Mouse (Mus musculus) liver, embryonic 11.5 days (tissue): ENCODE data around the gene Axin2. TPM values are rescaled to one million over a fixed set of nuclear protein-coding genes. Genes with fewer than 3 reads are reported as not detected.

Experiments
- ATAC-seq: fragments of 200-750 bp; cut with Nextera tagmentation; replicated peaks from 2 replicates; pipeline ENCODE4 v1.8.0; 2017; ENCODE audit warnings: moderate number of reproducible peaks, mild to moderate bottlenecking, moderate TSS enrichment, moderate library complexity; ENCODE audit not compliant: low FRiP score
- DNase-seq: peaks from one replicate; pipeline ENCODE4 v3.0.0-alpha.2; 2017; ENCODE audit warnings: low spot score
- H3K27ac ChIP-seq: fragments of 300-500 bp; sonication (generic); 2 replicates; pipeline ENCODE4 v1.5.1; 2014; ENCODE audit warnings: mild to moderate bottlenecking, low read depth, low read length, control low read depth
- H3K27me3 ChIP-seq: fragments of 300-500 bp; sonication (generic); replicated peaks from 2 replicates; pipeline ENCODE4 v1.6.1; 2014; ENCODE audit warnings: low read length, mixed read lengths; ENCODE audit not compliant: control insufficient read depth, insufficient read depth
- H3K36me3 ChIP-seq: fragments of 300-500 bp; sonication (generic); 2 replicates; pipeline ENCODE4 v1.6.1; 2014; ENCODE audit warnings: mild to moderate bottlenecking, low read length, moderate library complexity, mixed read lengths; ENCODE audit not compliant: control insufficient read depth, insufficient read depth
- H3K4me1 ChIP-seq: fragments of 300-500 bp; sonication (generic); replicated peaks from 2 replicates; pipeline ENCODE4 v1.6.1; 2014; ENCODE audit warnings: low read length, mixed read lengths; ENCODE audit not compliant: control insufficient read depth, insufficient read depth
- H3K4me2 ChIP-seq: fragments of 300-500 bp; sonication (generic); 2 replicates; pipeline ENCODE4 v1.6.1; 2014; ENCODE audit warnings: mild to moderate bottlenecking, control low read depth, moderate library complexity
- H3K4me3 ChIP-seq: fragments of 300-500 bp; sonication (generic); 2 replicates; pipeline ENCODE4 v1.5.1; 2014; ENCODE audit warnings: low read depth, low read length, control low read depth
- H3K9ac ChIP-seq: fragments of 300-500 bp; sonication (generic); 2 replicates; pipeline ENCODE4 v1.6.1; 2014; ENCODE audit warnings: low read depth, low read length, control low read depth
- H3K9me3 ChIP-seq: fragments of 300-500 bp; sonication (generic); 2 replicates; pipeline ENCODE4 v1.6.1; 2016; ENCODE audit warnings: low read length, inconsistent platforms, mixed read lengths; ENCODE audit not compliant: control insufficient read depth
- WGBS: fragments of 180-500 bp; shearing (Covaris S2); extraction: QIAGEN DNeasy Blood & Tissue Kit; methylation state at CpG from one replicate; pipeline ENCODE4 v1.1.7; 2014; 5-methylcytosine and 5-hydroxymethylcytosine counted together
- polyA plus RNA-seq: library from polyadenylated mRNA; unstranded; fragments of >200 nt; fragmentation: Nextera tagmentation; extraction: Ambion mirVana; gene quantifications from 2 replicates; pipeline ENCODE4 v1.2.1, GENCODE M21; 2014

The Axin2 gene
- polyA plus RNA-seq, 1 experiment from 2014 or later = 2.3 TPM

DNA sequence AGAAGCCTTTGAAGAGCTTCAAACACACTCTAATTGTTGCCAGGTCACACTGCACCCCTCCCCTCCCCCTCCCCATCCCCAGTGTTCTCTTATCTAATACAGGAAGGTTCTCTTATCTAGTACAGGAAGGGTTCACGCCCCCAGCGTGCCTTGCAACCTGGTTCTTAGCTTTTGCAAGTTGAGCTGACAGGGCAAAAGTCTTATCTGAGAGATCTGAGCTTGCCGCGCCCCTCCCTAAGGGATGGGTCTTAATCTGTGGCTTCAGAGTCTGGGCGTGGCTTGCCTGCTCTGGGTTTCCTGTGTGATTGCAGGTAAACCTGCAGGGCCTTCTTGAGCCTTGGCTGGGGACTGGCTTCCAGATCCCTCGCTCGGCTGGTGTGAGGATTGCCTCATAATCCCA, 9.2 kb upstream of the Axin2 start:
- Histone ChIP-seq H3K9ac (no peak overlapping the region), H3K4me3 (no peak overlapping the region), H3K27ac (no peak overlapping the region), H3K27me3 (peaks cover 22% of the 10 kb centered on the region), H3K4me1 (peaks cover 10% of the 10 kb centered on the region), H3K4me2 (peak overlapping the region; percentile 54), H3K9me3 (no peaks in the 10 kb centered on the region), H3K36me3 (no peaks in the 10 kb centered on the region)
- DNase-seq (no peak), ATAC-seq (peak; percentile 43; the same call in 1 of the 2 replicates)
- 9% methylated on average over 7 of the region's 7 CpGs for WGBS

DNA sequence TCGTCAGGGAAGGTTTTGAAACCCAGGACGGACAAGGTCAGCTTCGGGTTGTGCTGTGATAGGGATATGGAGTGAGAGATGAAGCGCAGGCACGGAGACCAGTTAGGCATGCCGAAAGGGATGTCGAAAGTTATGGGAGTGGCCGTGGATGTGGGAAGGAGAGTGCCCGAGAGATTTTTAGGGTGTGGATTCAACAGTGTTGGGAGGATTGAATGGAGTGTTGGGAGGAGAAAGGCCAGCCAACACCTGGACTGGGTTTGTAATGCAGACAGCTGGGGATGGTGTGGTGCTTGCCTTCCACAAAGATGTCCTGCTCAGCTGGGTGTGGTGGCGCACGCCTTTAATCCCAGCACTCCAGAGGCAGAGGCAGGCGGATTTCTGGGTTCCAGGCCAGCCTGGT, 8.0 kb upstream of the Axin2 start:
- peaks cover 10% of the 10 kb centered on the region for H3K4me1 ChIP-seq
- no peak for DNase-seq

DNA sequence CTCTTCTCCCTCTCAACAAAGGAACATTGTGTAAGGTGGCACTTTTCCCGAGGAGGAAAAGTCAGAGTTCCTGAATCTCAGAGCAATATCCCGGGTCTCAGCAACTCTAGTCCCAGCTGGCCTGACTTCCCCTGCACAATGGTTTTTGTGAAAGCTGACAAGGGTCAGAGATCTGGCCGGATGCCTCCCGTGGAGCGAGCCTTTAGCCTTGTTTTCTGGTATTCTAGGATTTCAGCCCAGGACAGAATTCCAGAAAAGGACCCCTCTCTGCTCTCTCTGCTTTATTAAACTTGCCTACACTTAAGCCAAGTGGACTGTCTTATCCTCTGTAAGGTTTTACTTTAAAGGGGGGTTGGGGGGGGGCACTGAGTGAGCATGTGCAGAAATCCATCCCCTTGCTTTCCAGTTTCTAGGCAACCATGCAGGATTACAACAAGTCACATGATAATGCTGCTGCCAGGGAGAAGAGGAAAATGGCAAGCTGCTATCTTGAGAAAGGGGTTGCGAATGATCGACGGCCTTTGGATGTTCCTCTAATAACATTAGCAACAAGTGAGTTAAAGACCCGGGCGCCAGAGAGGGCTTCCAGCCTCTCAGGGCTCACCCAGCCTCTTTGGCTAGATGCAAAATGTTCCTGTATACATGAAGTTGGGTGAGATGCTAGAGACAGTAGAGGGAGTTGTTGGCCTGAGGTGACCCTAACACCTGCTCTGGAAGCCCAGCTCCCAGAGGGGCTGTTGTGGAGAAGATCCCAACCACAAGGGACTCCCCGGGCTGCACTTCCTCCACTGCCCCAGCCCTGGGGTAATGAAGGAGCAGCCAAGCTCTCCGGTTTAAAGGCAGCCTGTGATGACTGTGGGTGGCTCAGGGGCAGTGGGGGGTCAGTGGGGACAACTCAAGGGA, 2.5 kb upstream of the Axin2 start:
- no peaks in the 10 kb centered on the region for H3K4me1 ChIP-seq
- no peaks in the 10 kb centered on the region for H3K9me3 ChIP-seq
- no peak for ATAC-seq
- H3K9ac ChIP-seq = no peak overlapping the region
- no peak for DNase-seq
- WGBS = 36% methylated on average over 12 of the region's 12 CpGs
- H3K4me2 ChIP-seq = no peak overlapping the region
- H3K36me3 ChIP-seq = no peaks in the 10 kb centered on the region
- peaks cover 35% of the 10 kb centered on the region for H3K27me3 ChIP-seq
- no peak overlapping the region for H3K4me3 ChIP-seq
- H3K27ac ChIP-seq = no peak overlapping the region

More for the DNA sequence above, 8.0 kb upstream of the Axin2 start:
- no peak for ATAC-seq
- Histone ChIP-seq H3K27me3 (peaks cover 16% of the 10 kb centered on the region), H3K27ac (no peak overlapping the region), H3K9me3 (no peaks in the 10 kb centered on the region), H3K4me3 (no peak overlapping the region), H3K4me2 (no peak overlapping the region), H3K9ac (no peak overlapping the region), H3K36me3 (no peaks in the 10 kb centered on the region)
- 86% methylated on average over 12 of the region's 12 CpGs for WGBS

DNA sequence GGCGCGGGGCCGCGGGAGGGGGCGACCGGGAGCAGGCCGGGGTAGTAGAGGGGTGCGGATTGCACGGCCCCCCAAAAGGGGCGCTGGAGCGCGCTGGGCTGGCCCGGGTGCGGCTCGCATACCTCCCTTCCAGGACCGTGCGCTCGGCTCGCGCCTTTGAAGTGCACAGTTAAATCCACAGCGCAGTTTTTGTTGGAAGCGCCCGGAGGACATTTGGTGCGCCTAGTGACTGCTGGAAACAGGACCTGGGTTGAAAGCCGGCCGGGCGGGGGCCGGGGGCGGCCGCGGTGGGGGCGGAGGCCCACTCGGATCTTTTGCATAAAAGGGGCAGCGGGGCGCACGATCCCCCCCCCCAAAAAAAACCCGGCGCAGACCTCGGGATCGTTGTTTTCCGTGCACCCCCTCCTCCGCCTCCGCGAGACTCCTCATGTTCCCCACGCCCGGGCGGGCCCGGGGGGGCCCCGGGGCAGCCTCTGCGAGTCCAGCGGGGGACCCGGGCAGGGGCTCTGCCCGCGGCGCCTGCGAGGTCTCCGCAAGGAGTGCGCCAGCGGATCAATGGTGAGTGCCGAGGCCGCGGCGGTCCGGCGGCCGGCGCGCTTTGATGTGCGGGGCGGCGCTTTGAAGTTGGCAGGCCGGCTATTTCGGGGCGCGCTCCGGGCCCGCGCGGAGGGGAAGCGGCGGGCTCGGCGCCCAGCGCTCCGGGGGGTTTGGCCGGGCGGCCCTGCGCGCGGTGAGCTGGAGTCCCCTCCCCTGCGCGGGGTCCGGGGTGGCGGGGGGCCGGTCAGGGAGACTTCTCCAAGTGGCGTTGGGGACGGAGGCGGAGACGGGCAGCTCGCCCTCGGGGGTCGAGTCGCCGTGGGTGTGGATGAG, 722 bp downstream of the Axin2 start:
- Histone ChIP-seq H3K27me3 (peaks cover 60% of the 10 kb centered on the region), H3K4me3 (peak overlapping the region; percentile 72), H3K4me1 (peaks cover 4% of the 10 kb centered on the region), H3K9me3 (no peaks in the 10 kb centered on the region), H3K36me3 (no peaks in the 10 kb centered on the region), H3K9ac (peak overlapping the region; percentile 71), H3K4me2 (peak overlapping the region; percentile 88), H3K27ac (peak overlapping the region; percentile 98)
- DNase-seq (peak; percentile 74), ATAC-seq (peak; percentile 70)
- WGBS = 1% methylated on average over 94 of the region's 104 CpGs

DNA sequence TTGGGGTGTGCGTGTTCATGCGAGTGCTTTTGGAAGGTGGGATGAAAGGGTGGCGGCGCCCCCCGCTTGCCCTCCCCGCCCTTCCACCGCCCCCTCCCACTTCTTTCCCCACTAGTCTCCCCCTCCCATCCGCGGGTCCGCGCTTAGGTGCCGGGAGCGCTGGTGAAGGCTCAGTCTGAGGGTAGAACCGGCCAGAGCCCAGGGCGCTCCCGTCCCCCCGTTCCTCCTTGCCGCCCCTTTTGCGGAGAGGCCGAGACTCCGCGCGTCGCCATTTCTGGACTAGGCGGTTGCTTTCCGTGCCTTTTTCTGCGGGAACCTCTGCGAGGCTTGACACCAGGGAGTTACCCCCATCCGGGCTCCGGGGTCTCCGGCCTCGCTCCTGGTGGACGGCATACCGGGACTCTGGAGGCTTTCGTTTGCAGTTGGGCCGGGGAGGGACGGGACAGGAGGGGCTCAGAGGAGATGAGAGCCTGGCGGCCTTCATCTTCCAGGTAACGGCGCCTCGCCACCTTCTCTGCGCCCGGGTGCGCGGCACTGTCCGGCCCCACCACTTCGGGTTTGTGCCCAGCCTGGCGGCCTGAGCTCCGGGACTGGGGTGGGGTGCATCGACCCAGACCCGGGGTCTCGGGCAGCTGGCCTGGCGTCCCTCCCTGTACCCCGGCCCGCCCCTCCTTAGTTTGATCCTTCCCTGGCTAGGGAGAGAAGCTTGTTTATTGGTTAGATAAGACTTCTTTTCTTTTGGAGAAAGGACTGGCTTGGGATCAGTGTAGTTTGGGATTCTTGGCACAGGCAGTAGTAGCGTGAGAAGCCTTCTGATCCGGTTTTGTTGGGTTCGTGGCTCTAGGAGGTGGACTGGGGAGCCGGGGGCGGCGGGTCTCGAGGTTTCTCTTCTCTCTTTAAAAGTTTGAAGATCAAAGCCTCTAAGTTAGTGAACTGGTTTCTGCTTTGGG, 1.6 kb downstream of the Axin2 start:
- Histone ChIP-seq H3K4me1 (peaks cover 7% of the 10 kb centered on the region), H3K9ac (peak overlapping the region; percentile 71), H3K9me3 (no peaks in the 10 kb centered on the region), H3K4me3 (peak overlapping the region; percentile 72), H3K4me2 (peak overlapping the region; percentile 88), H3K27me3 (peaks cover 60% of the 10 kb centered on the region), H3K36me3 (no peaks in the 10 kb centered on the region), H3K27ac (peak overlapping the region; percentile 98)
- WGBS = under 1% methylated on average over 54 of the region's 62 CpGs
- ATAC-seq (no peak), DNase-seq (peak; percentile 50)

DNA sequence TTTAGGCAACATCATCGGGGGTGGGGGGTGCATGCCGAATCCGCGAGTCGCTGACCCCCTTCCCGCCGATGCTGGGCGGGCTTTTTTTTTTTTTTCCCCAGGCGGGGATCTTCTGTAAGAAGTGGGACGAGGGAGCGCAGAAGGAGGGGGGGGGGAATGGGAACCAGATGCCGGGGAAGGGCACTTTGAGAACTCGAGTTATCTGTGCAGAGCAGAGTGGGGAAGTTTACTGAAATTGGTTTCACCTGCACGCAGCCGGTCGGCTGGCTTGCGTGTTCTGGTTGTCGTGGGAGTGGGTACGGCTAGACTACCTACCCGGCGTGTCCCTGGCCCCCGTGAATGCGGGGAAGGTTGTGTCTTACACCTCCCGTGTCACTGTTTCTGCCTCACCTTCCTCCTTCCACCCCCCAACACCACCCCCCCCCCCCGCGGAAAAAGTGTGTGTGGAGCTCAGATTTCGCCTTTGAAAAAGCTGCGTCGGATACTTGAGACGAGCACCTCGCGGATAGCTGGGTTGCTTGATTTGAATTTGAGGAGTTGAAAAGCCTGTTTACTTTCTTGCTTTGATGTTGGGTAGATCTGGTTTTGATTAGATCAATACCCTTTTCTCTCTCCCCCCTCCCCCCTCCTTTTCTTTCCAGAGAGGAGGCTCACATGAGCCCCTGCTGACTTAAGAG, 2.5 kb downstream of the Axin2 start:
- DNase-seq = no peak
- Histone ChIP-seq H3K4me2 (peak overlapping the region; percentile 88), H3K9me3 (no peaks in the 10 kb centered on the region), H3K27ac (no peak overlapping the region), H3K27me3 (peaks cover 60% of the 10 kb centered on the region), H3K4me3 (peak overlapping the region; percentile 72), H3K36me3 (no peaks in the 10 kb centered on the region), H3K4me1 (peaks cover 7% of the 10 kb centered on the region), H3K9ac (no peak overlapping the region)
- 3% methylated on average over 30 of the region's 32 CpGs for WGBS
- ATAC-seq = no peak

DNA sequence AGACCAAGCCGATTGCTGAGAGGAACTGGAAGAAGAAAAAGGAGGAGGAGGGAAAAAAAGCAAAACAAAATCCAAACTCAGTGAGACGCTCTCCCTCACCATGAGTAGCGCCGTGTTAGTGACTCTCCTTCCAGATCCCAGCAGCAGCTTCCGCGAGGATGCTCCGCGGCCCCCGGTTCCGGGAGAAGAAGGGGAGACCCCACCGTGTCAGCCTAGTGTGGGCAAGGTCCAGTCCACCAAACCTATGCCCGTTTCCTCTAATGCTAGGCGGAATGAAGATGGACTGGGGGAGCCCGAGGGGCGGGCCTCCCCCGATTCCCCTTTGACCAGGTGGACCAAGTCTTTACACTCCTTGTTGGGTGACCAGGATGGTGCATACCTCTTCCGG, 3.0 kb downstream of the Axin2 start:
- H3K27ac ChIP-seq = no peak overlapping the region
- WGBS = 3% methylated on average over 17 of the region's 17 CpGs
- H3K4me1 ChIP-seq = peaks cover 7% of the 10 kb centered on the region
- DNase-seq (no peak), ATAC-seq (no peak)
- no peaks in the 10 kb centered on the region for H3K36me3 ChIP-seq
- peak overlapping the region; percentile 72 for H3K4me3 ChIP-seq
- no peaks in the 10 kb centered on the region for H3K9me3 ChIP-seq
- H3K4me2 ChIP-seq = peak overlapping the region; percentile 88
- H3K9ac ChIP-seq = no peak overlapping the region
- peaks cover 56% of the 10 kb centered on the region for H3K27me3 ChIP-seq
